Mouse (Mus musculus): ENCODE data around the gene Exoc3. TPM values are rescaled to one million over a fixed set of nuclear protein-coding genes. Genes with fewer than 3 reads are reported as not detected.

The Exoc3 gene
- polyA plus RNA-seq, 1 experiment from 2014 or later: 86.6 TPM

GRCm38 (mm10) chr13:74169446-74170164, 38.9 kb downstream of the Exoc3 start:
- Histone ChIP-seq H3K9me3 (no peaks in the 10 kb centered on the region), H3K27me3 (no peaks in the 10 kb centered on the region), H3K36me3 (peaks cover 52% of the 10 kb centered on the region), H3K4me2 (replicated peaks) (no peak overlapping the region), H3K4me3 (no peak overlapping the region), H3K4me1 (peaks cover 10% of the 10 kb centered on the region; the same call in 1 of the 2 replicates), H3K9ac (no peak overlapping the region), H3K27ac (no peak overlapping the region)
- no peak for ATAC-seq (ENCODE audit: low FRiP score, low read depth)
- 80% methylated on average over 10 of the region's 10 CpGs for WGBS

GRCm38 (mm10) chr13:74167492-74167891, 41.0 kb downstream of the Exoc3 start:
- no peak for ATAC-seq (ENCODE audit: low FRiP score, low read depth)
- H3K9me3 ChIP-seq: no peaks in the 10 kb centered on the region
- peaks cover 31% of the 10 kb centered on the region for H3K36me3 ChIP-seq
- 79% methylated on average over 2 of the region's 2 CpGs for WGBS
- H3K4me1 ChIP-seq: peaks cover 10% of the 10 kb centered on the region; the same call in 1 of the 2 replicates
- H3K4me3 ChIP-seq: peak overlapping the region; percentile 56; the same call in 1 of the 2 replicates
- no peak overlapping the region for H3K9ac ChIP-seq
- no peaks in the 10 kb centered on the region for H3K27me3 ChIP-seq
- no peak overlapping the region for H3K27ac ChIP-seq
- H3K4me2 ChIP-seq (replicated peaks): no peak overlapping the region

GRCm38 (mm10) chr13:74167057-74167413, 41.5 kb downstream of the Exoc3 start:
- peak; percentile 63 for ATAC-seq (ENCODE audit: low FRiP score, low read depth)

GRCm38 (mm10) chr13:74166348-74167056, 42.0 kb downstream of the Exoc3 start:
- Histone ChIP-seq H3K36me3 (peaks cover 22% of the 10 kb centered on the region), H3K4me3 (peak overlapping the region; percentile 56), H3K9me3 (no peaks in the 10 kb centered on the region), H3K9ac (peak overlapping the region; percentile 72), H3K4me2 (replicated peaks) (peak overlapping the region; percentile 79), H3K4me1 (peaks cover 10% of the 10 kb centered on the region; the same call in 1 of the 2 replicates), H3K27me3 (no peaks in the 10 kb centered on the region), H3K27ac (no peak overlapping the region)
- WGBS: 12% methylated on average over 16 of the region's 19 CpGs
- peak; percentile 72 for ATAC-seq (ENCODE audit: low FRiP score, low read depth)

More at GRCm38 (mm10) chr13:74167057-74167413, 41.5 kb downstream of the Exoc3 start:
- H3K9ac ChIP-seq: peak overlapping the region; percentile 72
- H3K9me3 ChIP-seq: no peaks in the 10 kb centered on the region
- peak overlapping the region; percentile 56 for H3K4me3 ChIP-seq
- peaks cover 10% of the 10 kb centered on the region; the same call in 1 of the 2 replicates for H3K4me1 ChIP-seq
- H3K4me2 ChIP-seq (replicated peaks): peak overlapping the region; percentile 79
- H3K27me3 ChIP-seq: no peaks in the 10 kb centered on the region
- 4% methylated on average over 9 of the region's 9 CpGs for WGBS
- peaks cover 27% of the 10 kb centered on the region for H3K36me3 ChIP-seq
- H3K27ac ChIP-seq: no peak overlapping the region

GRCm38 (mm10) chr13:74147327-74147726, 61.2 kb downstream of the Exoc3 start:
- no peaks in the 10 kb centered on the region for H3K27me3 ChIP-seq
- H3K4me3 ChIP-seq: no peak overlapping the region
- no peak overlapping the region for H3K9ac ChIP-seq
- H3K4me1 ChIP-seq: no peaks in the 10 kb centered on the region
- H3K36me3 ChIP-seq: no peaks in the 10 kb centered on the region
- 79% methylated on average over 2 of the region's 2 CpGs for WGBS
- H3K27ac ChIP-seq: no peak overlapping the region
- no peak for ATAC-seq (ENCODE audit: low FRiP score, low read depth)
- no peak overlapping the region for H3K4me2 ChIP-seq (replicated peaks)
- H3K9me3 ChIP-seq: no peaks in the 10 kb centered on the region

GRCm38 (mm10) chr13:74145983-74146622, 62.4 kb downstream of the Exoc3 start:
- Histone ChIP-seq H3K9me3 (no peaks in the 10 kb centered on the region), H3K9ac (no peak overlapping the region), H3K4me1 (no peaks in the 10 kb centered on the region), H3K27ac (no peak overlapping the region), H3K4me3 (no peak overlapping the region), H3K27me3 (no peaks in the 10 kb centered on the region), H3K36me3 (no peaks in the 10 kb centered on the region), H3K4me2 (replicated peaks) (no peak overlapping the region)
- ATAC-seq (ENCODE audit: low FRiP score, low read depth): no peak
- WGBS: 73% methylated on average over 3 of the region's 3 CpGs

- Histone ChIP-seq H3K36me3 (no peaks in the 10 kb centered on the region), H3K27me3 (no peaks in the 10 kb centered on the region), H3K4me1 (no peaks in the 10 kb centered on the region), H3K4me3 (no peak overlapping the region), H3K9me3 (no peaks in the 10 kb centered on the region), H3K4me2 (replicated peaks) (no peak overlapping the region), H3K9ac (no peak overlapping the region), H3K27ac (no peak overlapping the region)
- WGBS: 76% methylated on average over 7 of the region's 7 CpGs
- ATAC-seq (ENCODE audit: low FRiP score, low read depth): no peak
Observed at GRCm38 (mm10) chr13:74144120-74144884, 64.2 kb downstream of the Exoc3 start.

- ATAC-seq (ENCODE audit: low FRiP score, low read depth): no peak
- H3K36me3 ChIP-seq: no peaks in the 10 kb centered on the region
- no peaks in the 10 kb centered on the region for H3K9me3 ChIP-seq
- 52% methylated on average over 3 of the region's 3 CpGs for whole genome bisulfite sequencing
- H3K4me3 ChIP-seq: no peak overlapping the region
- no peaks in the 10 kb centered on the region for H3K4me1 ChIP-seq
- H3K9ac ChIP-seq: no peak overlapping the region
- no peak overlapping the region for H3K27ac ChIP-seq
- H3K27me3 ChIP-seq: no peaks in the 10 kb centered on the region
- no peak overlapping the region for H3K4me2 ChIP-seq (replicated peaks)
Observed at GRCm38 (mm10) chr13:74143282-74143681, 65.2 kb downstream of the Exoc3 start.

- no peak for ATAC-seq (ENCODE audit: low FRiP score, low read depth)
Observed at GRCm38 (mm10) chr13:74140793-74141192, 67.7 kb downstream of the Exoc3 start.

GRCm38 (mm10) chr13:74138906-74139647, 69.5 kb downstream of the Exoc3 start:
- Histone ChIP-seq H3K4me2 (replicated peaks) (no peak overlapping the region), H3K4me1 (no peaks in the 10 kb centered on the region), H3K4me3 (no peak overlapping the region), H3K27me3 (no peaks in the 10 kb centered on the region), H3K9ac (no peak overlapping the region), H3K36me3 (no peaks in the 10 kb centered on the region), H3K27ac (no peak overlapping the region), H3K9me3 (no peaks in the 10 kb centered on the region)
- ATAC-seq (ENCODE audit: low FRiP score, low read depth): no peak
- 89% methylated on average over 7 of the region's 7 CpGs for WGBS

More at GRCm38 (mm10) chr13:74140793-74141192, 67.7 kb downstream of the Exoc3 start:
- WGBS: 89% methylated on average over 6 of the region's 6 CpGs
- no peaks in the 10 kb centered on the region for H3K4me1 ChIP-seq
- H3K36me3 ChIP-seq: no peaks in the 10 kb centered on the region
- no peaks in the 10 kb centered on the region for H3K27me3 ChIP-seq
- H3K9ac ChIP-seq: no peak overlapping the region
- no peak overlapping the region for H3K4me2 ChIP-seq (replicated peaks)
- H3K9me3 ChIP-seq: no peaks in the 10 kb centered on the region
- H3K27ac ChIP-seq: no peak overlapping the region
- no peak overlapping the region for H3K4me3 ChIP-seq

GRCm38 (mm10) chr13:74129909-74130308, 78.6 kb downstream of the Exoc3 start:
- Histone ChIP-seq H3K4me3 (no peak overlapping the region), H3K9me3 (no peaks in the 10 kb centered on the region), H3K4me1 (no peaks in the 10 kb centered on the region), H3K27ac (no peak overlapping the region), H3K4me2 (replicated peaks) (no peak overlapping the region), H3K36me3 (no peaks in the 10 kb centered on the region), H3K9ac (no peak overlapping the region), H3K27me3 (peaks cover 6% of the 10 kb centered on the region; the same call in 1 of the 2 replicates)
- 91% methylated on average over 6 of the region's 6 CpGs for WGBS
- ATAC-seq (ENCODE audit: low FRiP score, low read depth): no peak

All from limb, embryonic 13.5 days (tissue).